Mouse (Mus musculus) CH12.LX (cell line): Measurements from ENCODE around the gene Rab3b. TPM values are rescaled to one million over a fixed set of nuclear protein-coding genes. Genes with fewer than 3 reads are reported as not detected.

Source experiments
- DNase-seq: peaks from one replicate; pipeline ENCODE4 v3.0.0-alpha.2; 2013; ENCODE audit errors: extremely low read depth
- H3K27ac ChIP-seq: 2 replicates; pipeline ENCODE4 v1.5.1; 2012; ENCODE audit warnings: low read depth, mild to moderate bottlenecking, control low read depth, moderate library complexity; ENCODE audit not compliant: insufficient read depth
- H3K27me3 ChIP-seq: replicated peaks from 2 replicates; pipeline ENCODE3; 2012; ENCODE audit warnings: inconsistent platforms
- H3K36me3 ChIP-seq, 2 experiments: replicated peaks in 1 of 2; 2 replicates each; pipeline versions ENCODE3 to v1.6.1; 2012; ENCODE audit warnings: inconsistent platforms in 1 of 2, low read length in 1 of 2, mild to moderate bottlenecking in 1 of 2, mixed read lengths in 1 of 2, moderate library complexity in 1 of 2; ENCODE audit not compliant: control insufficient read depth in 1 of 2, insufficient read depth in 1 of 2
- H3K4me1 ChIP-seq, 2 experiments: 2 replicates each; pipeline ENCODE4 v1.6.1; 2012; ENCODE audit warnings: inconsistent platforms in 1 of 2, moderate library complexity in 1 of 2; ENCODE audit not compliant: insufficient read depth in 2 of 2, control insufficient read depth in 1 of 2
- H3K4me2 ChIP-seq: 2 replicates; pipeline ENCODE4 v1.6.1; 2012; ENCODE audit warnings: low read depth, mild to moderate bottlenecking, control low read depth; ENCODE audit not compliant: poor library complexity, insufficient read depth, severe bottlenecking
- H3K4me3 ChIP-seq, 3 experiments: fragments of 150-350 bp in 1 of 3; sonication (generic) in 1 of 3; replicated peaks in 1 of 3; 2 replicates each; pipeline versions ENCODE3 to v1.5.1; 2011 to 2012; ENCODE audit warnings: low read depth in 2 of 3, low read length in 2 of 3, mild to moderate bottlenecking in 2 of 3, moderate library complexity in 2 of 3, control low read depth in 1 of 3, improper control_type of control experiment in 1 of 3, inconsistent platforms in 1 of 3, mixed read lengths in 1 of 3; ENCODE audit not compliant: poor library complexity in 1 of 3
- H3K79me2 ChIP-seq: replicated peaks from 2 replicates; pipeline ENCODE4 v1.6.1; 2012; ENCODE audit warnings: mild to moderate bottlenecking, moderate library complexity; ENCODE audit not compliant: control insufficient read depth, poor library complexity, insufficient read depth, severe bottlenecking; ENCODE audit errors: extremely low read depth
- H3K9ac ChIP-seq: 2 replicates; pipeline ENCODE4 v1.6.1; 2012; ENCODE audit warnings: low read depth, mild to moderate bottlenecking, control low read depth, moderate library complexity; ENCODE audit not compliant: insufficient read depth
- H3K9me3 ChIP-seq: replicated peaks from 2 replicates; pipeline ENCODE3; 2012; ENCODE audit warnings: low read length, inconsistent platforms, mixed read lengths
- CTCF ChIP-seq, 2 experiments: IDR thresholded peaks in 1 of 2; conservative IDR thresholded peaks in 1 of 2; 2 replicates each; pipeline ENCODE4 v1.5.1; 2011 to 2012; ENCODE audit warnings: low read depth in 2 of 2, low read length in 2 of 2, improper control_type of control experiment in 1 of 2, inconsistent platforms in 1 of 2, mild to moderate bottlenecking in 1 of 2, moderate library complexity in 1 of 2
- ELF1 ChIP-seq: IDR thresholded peaks from 2 replicates; pipeline ENCODE4 v1.6.1; 2014; ENCODE audit warnings: low read depth, mild to moderate bottlenecking, inconsistent platforms, low read length, improper control_type of control experiment
- ETS1 ChIP-seq: conservative IDR thresholded peaks from 2 replicates; pipeline ENCODE4 v1.6.1; 2012; ENCODE audit warnings: low read depth, mild to moderate bottlenecking, inconsistent platforms, low read length, improper control_type of control experiment, moderate library complexity
- HCFC1 ChIP-seq: IDR thresholded peaks from 2 replicates; pipeline ENCODE4 v1.6.1; 2012; ENCODE audit warnings: low read depth, mild to moderate bottlenecking, inconsistent platforms, low read length, improper control_type of control experiment
- IRF4 ChIP-seq: IDR thresholded peaks from 2 replicates; pipeline ENCODE4 v1.6.1; 2014; ENCODE audit warnings: low read depth, mild to moderate bottlenecking, inconsistent platforms, low read length, improper control_type of control experiment
- JUN ChIP-seq: IDR thresholded peaks from 2 replicates; pipeline ENCODE4 v1.6.1; 2011; ENCODE audit warnings: low read depth, mild to moderate bottlenecking, low read length, improper control_type of control experiment, moderate library complexity; ENCODE audit not compliant: insufficient read depth
- JUND ChIP-seq: conservative IDR thresholded peaks from 2 replicates; pipeline ENCODE4 v1.6.1; 2011; ENCODE audit warnings: low read depth, low read length, improper control_type of control experiment
- MAX ChIP-seq: IDR thresholded peaks from 2 replicates; pipeline ENCODE4 v1.6.1; 2011; ENCODE audit warnings: low read length, improper control_type of control experiment
- MEF2A ChIP-seq: IDR thresholded peaks from 2 replicates; pipeline ENCODE4 v1.6.1; 2014; ENCODE audit warnings: low read depth, mild to moderate bottlenecking, inconsistent platforms, low read length, improper control_type of control experiment, borderline replicate concordance
- NRF1 ChIP-seq: IDR thresholded peaks from 2 replicates; pipeline ENCODE4 v1.6.1; 2014; ENCODE audit warnings: low read depth, mild to moderate bottlenecking, inconsistent platforms, low read length, improper control_type of control experiment, moderate library complexity
- PAX5 ChIP-seq: IDR thresholded peaks from 2 replicates; pipeline ENCODE4 v1.6.1; 2012; ENCODE audit warnings: low read length, inconsistent platforms, mixed read lengths
- POLR2AphosphoS2 ChIP-seq: IDR thresholded peaks from 2 replicates; pipeline ENCODE4 v1.6.1; 2011; ENCODE audit warnings: low read depth, low read length, improper control_type of control experiment
- RCOR1 ChIP-seq: conservative IDR thresholded peaks from 2 replicates; pipeline ENCODE4 v1.6.1; 2012; ENCODE audit warnings: low read depth, mild to moderate bottlenecking, inconsistent platforms, low read length, improper control_type of control experiment
- SMC3 ChIP-seq: IDR thresholded peaks from 2 replicates; pipeline ENCODE4 v1.6.1; 2011; ENCODE audit warnings: low read depth, low read length, improper control_type of control experiment
- TBP ChIP-seq: conservative IDR thresholded peaks from 2 replicates; pipeline ENCODE4 v1.6.1; 2011; ENCODE audit warnings: low read depth, low read length, improper control_type of control experiment
- UBTF ChIP-seq: IDR thresholded peaks from 2 replicates; pipeline ENCODE4 v1.6.1; 2012; ENCODE audit warnings: low read depth, mild to moderate bottlenecking, inconsistent platforms, low read length, improper control_type of control experiment, moderate library complexity
- USF1 ChIP-seq: IDR thresholded peaks from 2 replicates; pipeline ENCODE4 v1.6.1; 2014; ENCODE audit warnings: low read depth, mild to moderate bottlenecking, inconsistent platforms, low read length, improper control_type of control experiment
- ZC3H11A ChIP-seq: IDR thresholded peaks from 2 replicates; pipeline ENCODE4 v1.6.1; 2012; ENCODE audit warnings: low read depth, mild to moderate bottlenecking, inconsistent platforms, low read length, improper control_type of control experiment
- ZMIZ1 ChIP-seq: IDR thresholded peaks from 2 replicates; pipeline ENCODE4 v1.6.1; 2012; ENCODE audit warnings: low read depth, mild to moderate bottlenecking, inconsistent platforms, low read length, improper control_type of control experiment
- ZNF384 ChIP-seq: IDR thresholded peaks from 2 replicates; pipeline ENCODE4 v1.6.1; 2012; ENCODE audit warnings: low read depth, low read length, improper control_type of control experiment, inconsistent platforms
- dilution Hi-C: fragments of 300-500 bp; cut with MboI; formaldehyde crosslinking; loops from 2 replicates; pipeline ENCODE4 v1.14.3; 2020; ENCODE audit warnings: low sequenced_read_pairs; ENCODE audit not compliant: extremely low pct_unique_long_range_greater_than_20kb, extremely low pct_ligation_motif_present
- in situ Hi-C: fragments of 300-500 bp; cut with MboI; formaldehyde crosslinking; loops from 3 replicates; pipeline ENCODE4 v1.14.3; 2019; ENCODE audit warnings: low sequenced_read_pairs, low pct_ligation_motif_present, low pct_unique_long_range_greater_than_20kb, mixed read lengths
- polyA plus RNA-seq: library from polyadenylated mRNA; unstranded; fragments of >175 nt; gene quantifications from 2 replicates; pipeline ENCODE4 v1.2.1, GENCODE M21; 2012; ENCODE audit warnings: low read depth; ENCODE audit not compliant: insufficient read length
- total RNA-seq, 2 experiments: library from RNA; depleted of rRNA; stranded (reverse); fragments of 300-350 nt in 1 of 2; fragments of >200 nt in 1 of 2; gene quantifications; 2 replicates each; pipeline ENCODE4 v1.2.3; 2012 to 2014

The Rab3b gene
- total and polyA plus RNA-seq, 3 experiments, result 0.56 to 0.94 (median 0.85) TPM

GRCm38 (mm10) chr4:108902886-108903285, 24.0 kb downstream of the Rab3b start:
- in situ Hi-C loops, result no loop called here
- Histone ChIP-seq H3K9me3 (no peaks in the 10 kb centered on the region), H3K4me3 (no peak overlapping the region), H3K27ac (no peak overlapping the region), H3K79me2 (no peaks in the 10 kb centered on the region), H3K27me3 (no peaks in the 10 kb centered on the region), H3K4me1 (peaks cover 12 to 39% of the 10 kb centered on the region in 2 experiments), H3K9ac (no peak overlapping the region), H3K36me3 (no peaks in the 10 kb centered on the region), H3K4me2 (no peak overlapping the region)
- dilution Hi-C loops, result no loop called here
- TF ChIP-seq ZC3H11A, result no peak
- no peak for TF ChIP-seq ETS1
- no peak for TF ChIP-seq ZNF384
- no peak for TF ChIP-seq HCFC1
- TF ChIP-seq PAX5, result no peak
- no peak for TF ChIP-seq ELF1
- no peak for TF ChIP-seq POLR2AphosphoS2
- TF ChIP-seq CTCF (conservative IDR thresholded peaks at IDR 0.05 in 1 of 2, IDR thresholded peaks at IDR 0.05 in 1 of 2; ENCODE audit: low read depth in 2 of 2, low read length in 2 of 2), result no peak
- no peak for TF ChIP-seq TBP
- no peak for TF ChIP-seq MEF2A
- no peak for TF ChIP-seq UBTF
- DNase-seq, result no peak

DNA sequence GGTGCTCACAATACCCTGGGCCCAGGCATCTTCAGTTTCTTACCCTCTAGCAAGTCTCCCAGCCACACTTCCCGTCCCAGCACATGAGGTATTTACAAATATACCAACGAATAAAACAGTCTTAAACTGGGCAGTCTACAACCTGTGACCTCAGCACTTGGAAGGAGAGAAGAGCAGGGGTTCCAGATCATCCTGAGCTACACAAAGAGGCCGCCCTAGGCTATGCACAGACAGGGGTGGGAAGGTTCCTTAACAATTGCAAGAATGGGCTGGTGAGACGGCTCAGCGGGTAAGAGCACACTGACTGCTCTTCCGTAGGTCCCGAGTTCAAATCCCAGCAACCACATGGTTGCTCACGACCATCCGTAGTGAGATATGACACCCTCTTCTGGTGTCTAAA, 24.5 kb downstream of the Rab3b start:
- no peak overlapping the region for H3K4me3 ChIP-seq
- no peaks in the 10 kb centered on the region for H3K27me3 ChIP-seq
- H3K9ac ChIP-seq, result no peak overlapping the region
- in situ Hi-C loops (no loop called here), dilution Hi-C loops (no loop called here)
- no peak overlapping the region for H3K4me2 ChIP-seq
- no peaks in the 10 kb centered on the region for H3K9me3 ChIP-seq
- H3K4me1 ChIP-seq, result peaks cover 16 to 43% of the 10 kb centered on the region in 2 experiments
- no peak for DNase-seq
- H3K27ac ChIP-seq, result no peak overlapping the region
- no peak for TF ChIP-seq CTCF (conservative IDR thresholded peaks at IDR 0.05 in 1 of 2, IDR thresholded peaks at IDR 0.05 in 1 of 2; ENCODE audit: low read depth in 2 of 2, low read length in 2 of 2)
- TF ChIP-seq MAX, result no peak
- TF ChIP-seq TBP, result no peak
- no peak for TF ChIP-seq JUN
- no peak for TF ChIP-seq IRF4
- no peak for TF ChIP-seq JUND
- no peak for TF ChIP-seq USF1
- no peak for TF ChIP-seq ZMIZ1
- no peak for TF ChIP-seq RCOR1
- TF ChIP-seq NRF1, result no peak
- TF ChIP-seq HCFC1, result no peak
- no peak for TF ChIP-seq SMC3
- no peaks in the 10 kb centered on the region for H3K36me3 ChIP-seq
- H3K79me2 ChIP-seq, result no peaks in the 10 kb centered on the region
